Mouse (Mus musculus) lung, adult 10 weeks (tissue): ENCODE results near the gene 1700011M02Rik. TPM values are rescaled to one million over a fixed set of nuclear protein-coding genes. Genes with fewer than 3 reads are reported as not detected.

Source experiments
- polyA plus RNA-seq: library from polyadenylated mRNA; stranded (reverse); fragments of 350-450 nt; fragmentation: Illumina TruSeq; extraction: RNeasy Lipid Tissue Mini Kit (QIAGEN cat#74804); gene quantifications from one replicate; pipeline ENCODE4 v1.2.3, GENCODE M21; 2014; ENCODE audit warnings: low read depth, low replicate concordance; ENCODE audit not compliant: insufficient read depth

1700011M02Rik gene
- polyA plus RNA-seq = not detected

DNA sequence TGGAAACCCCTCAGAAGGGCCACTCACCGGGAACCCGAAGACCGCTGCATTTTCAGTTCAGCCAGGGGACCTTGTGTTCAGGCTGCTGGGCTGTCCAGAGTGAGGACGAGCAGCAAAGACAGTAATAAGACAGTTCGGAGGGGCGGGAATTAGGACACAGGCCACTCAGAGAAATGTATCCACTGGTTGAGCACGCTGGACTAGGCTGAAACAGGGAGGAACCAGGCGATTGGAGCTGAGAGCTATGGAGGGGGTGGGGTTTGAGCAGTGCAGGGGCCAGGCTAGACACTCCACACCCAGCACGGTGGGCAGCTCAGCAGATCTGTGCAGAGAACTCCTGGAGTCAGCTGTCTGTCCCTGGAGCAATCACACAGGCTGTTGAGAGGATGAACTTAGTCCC, at the start of gene 1700011M02Rik, which contains the start of gene Dmrtc1a:
Gene 1700011M02Rik (plus strand): TSS at position 319 of the 400 bp plus-strand sequence.
Gene Dmrtc1a (minus strand): TSS at position 101 of the 400 bp plus-strand sequence.

DNA sequence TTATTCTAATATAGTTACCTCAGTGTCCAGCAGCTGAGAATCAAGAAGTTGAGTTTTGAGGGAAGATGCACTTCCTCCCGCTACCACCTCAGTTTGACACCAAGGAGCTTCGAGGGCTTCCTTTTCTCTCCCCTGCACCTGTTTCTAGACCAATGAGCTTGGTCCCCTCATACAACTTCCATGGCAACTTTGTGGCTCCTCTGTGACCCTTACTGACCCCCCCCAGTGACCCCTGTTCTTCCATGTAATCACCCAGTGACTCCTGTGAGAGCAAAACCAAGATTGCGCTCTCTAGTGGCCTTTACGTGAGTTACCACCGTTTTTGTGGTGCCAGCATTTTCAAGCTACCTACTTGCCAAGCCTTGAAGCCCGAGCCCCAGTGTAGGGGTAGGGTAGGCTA, 40.8 kb upstream of the 1700011M02Rik start, which contains the start of gene 1700031F05Rik:
Gene 1700031F05Rik (minus strand): TSS at position 101 of the 400 bp plus-strand sequence.

DNA sequence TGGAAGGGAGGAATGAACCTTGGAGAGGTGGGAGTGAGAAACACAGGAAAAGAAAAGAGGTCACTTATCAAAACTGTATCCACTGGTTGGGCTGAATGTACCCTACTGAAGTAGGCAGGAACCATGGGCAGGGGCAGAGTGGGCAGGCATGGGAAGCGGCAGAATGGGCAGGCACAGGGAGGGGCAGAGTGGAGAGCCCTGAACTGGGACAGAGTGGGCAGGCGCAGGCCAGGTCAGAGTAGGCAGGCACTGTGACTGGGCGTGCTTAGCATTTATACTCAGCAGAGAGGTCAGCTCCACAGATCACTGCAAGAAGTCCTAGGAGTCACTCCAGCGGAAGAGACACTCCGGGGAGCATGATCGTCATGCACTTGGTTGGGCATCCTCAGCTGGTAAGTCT, 19.4 kb downstream of the 1700011M02Rik start, which contains the start of gene 1700018G05Rik:
Gene 1700018G05Rik (plus strand): TSS at position 301 of the 400 bp plus-strand sequence.

Other genes starting within 250 kb of the 1700011M02Rik start
- not detected for gene Gm3880, start 221.9 kb upstream of the 1700011M02Rik start, polyA plus RNA-seq
- not detected for gene Gm9112, start 201.3 kb upstream of the 1700011M02Rik start, polyA plus RNA-seq
- not detected for gene Dmrtc1b, start 201.0 kb upstream of the 1700011M02Rik start, polyA plus RNA-seq
- gene Dmrtc1c1, start 105.9 kb upstream of the 1700011M02Rik start, polyA plus RNA-seq = not detected
- not detected for gene Dmrtc1c2, start 54.3 kb upstream of the 1700011M02Rik start, polyA plus RNA-seq
- not detected for gene 1700031F05Rik, start 40.9 kb upstream of the 1700011M02Rik start, polyA plus RNA-seq
- 0.19 TPM for gene Dmrtc1a, start 218 bp upstream of the 1700011M02Rik start, polyA plus RNA-seq
- gene 1700018G05Rik, start 19.5 kb downstream of the 1700011M02Rik start, polyA plus RNA-seq = not detected